ENCODE assay signal across 25 mouse cellular contexts in the genomic region with DNA sequence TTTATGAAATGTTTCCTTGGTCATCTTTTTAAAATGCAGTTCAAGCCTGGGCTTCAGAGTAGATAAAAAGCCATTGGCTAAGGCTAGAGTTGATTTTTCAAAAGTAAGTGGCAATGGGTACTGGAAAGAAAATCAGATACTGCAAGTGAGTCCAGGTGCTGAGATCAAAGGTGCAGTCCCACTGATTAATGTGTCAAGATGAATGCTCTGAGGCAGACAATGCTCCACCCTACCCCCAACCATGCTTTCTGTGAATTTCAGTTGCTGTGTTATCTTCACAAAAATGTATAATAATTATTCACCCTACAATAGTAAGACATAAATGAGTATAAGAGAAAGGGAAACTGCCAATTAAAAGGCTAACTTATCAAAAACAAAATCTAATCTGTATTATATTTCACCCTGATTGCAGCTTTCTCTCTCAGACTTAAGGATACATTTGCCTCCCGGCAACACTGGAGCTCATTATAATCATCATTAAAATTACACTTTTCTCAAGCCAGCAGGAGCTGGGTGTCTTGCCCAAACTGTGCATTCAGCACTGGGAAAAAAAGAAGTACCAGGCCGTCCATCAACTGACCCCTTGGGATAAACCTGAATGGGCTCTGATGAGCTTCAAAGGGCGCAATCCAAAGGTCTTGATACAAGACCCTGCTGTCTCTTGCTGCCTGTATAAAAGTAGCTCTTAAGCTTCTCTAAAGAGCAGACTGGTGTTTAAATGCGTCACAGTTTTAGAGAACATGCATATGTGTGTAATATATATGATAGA.
DNase-seq lines count a peak whose midpoint lies in the region; ATAC-seq and TF ChIP-seq lines count a peak whose summit lies in the region.
"Had no signal": no experiment of that assay in that cellular context is flagged by ENCODE, and none has a peak within 500 bp of the region (broad histone marks: within the 10 kb centered on the region; RNA-seq: fewer than 3 reads in every experiment).

No protein-coding gene starts in this region.

- 0 out of 2 replicates have a peak, but pooled peaks have one; percentile 40 for ATAC-seq in hindbrain, embryonic 14.5 days (ENCODE audit: low FRiP score)
- ATAC-seq in hindbrain, embryonic 13.5 days (ENCODE audit: low FRiP score): no peak
- ATAC-seq in forebrain, embryonic 13.5 days: peak; percentile 78
- ATAC-seq in midbrain, embryonic 15.5 days (replicated peaks): peak; percentile 72
- ATAC-seq: CD4-positive, CD25-positive, alpha-beta regulatory T cell, adult 4 months; intestine, postnatal 0 days had no signal

- H3K4me3 ChIP-seq in hindbrain, embryonic 14.5 days (replicated peaks; ENCODE audit: low read length): no peak overlapping the region
- H3K4me3 ChIP-seq in hindbrain, embryonic 13.5 days: no peak overlapping the region
- H3K4me3 ChIP-seq in forebrain, embryonic 13.5 days: no peak overlapping the region
- no peak overlapping the region for H3K4me3 ChIP-seq in midbrain, embryonic 15.5 days
- H3K4me3 ChIP-seq: erythroblast, embryonic 14.5 days; heart, embryonic 10.5 days; heart, embryonic 15.5 days; limb, embryonic 13.5 days; lung, embryonic 15.5 days; neural tube, embryonic 13.5 days had no signal

- TF ChIP-seq POLR2A in brain, embryonic 14.5 days (IDR thresholded peaks at IDR 0.05; ENCODE audit: borderline replicate concordance, extremely low read depth, insufficient read depth, insufficient read length, poor library complexity, severe bottlenecking): no peak

- intact Hi-C loops in heart, postnatal 36 days (cut with DNase I): no loop called here

- no peaks in the 10 kb centered on the region for H3K36me3 ChIP-seq in hindbrain, embryonic 14.5 days (replicated peaks; ENCODE audit: control insufficient read depth, insufficient read depth)
- H3K36me3 ChIP-seq in hindbrain, embryonic 13.5 days: no peaks in the 10 kb centered on the region
- H3K36me3 ChIP-seq in forebrain, embryonic 13.5 days (ENCODE audit: poor library complexity, severe bottlenecking): no peaks in the 10 kb centered on the region
- no peaks in the 10 kb centered on the region for H3K36me3 ChIP-seq in midbrain, embryonic 15.5 days (replicated peaks)
- H3K36me3 ChIP-seq: heart, embryonic 10.5 days; heart, embryonic 15.5 days; limb, embryonic 13.5 days; lung, embryonic 15.5 days; neural tube, embryonic 13.5 days had no signal

- 0 out of 2 replicates have a peak, but pooled peaks cover 6% of the 10 kb centered on the region for H3K4me1 ChIP-seq in hindbrain, embryonic 14.5 days (replicated peaks; ENCODE audit: control insufficient read depth, insufficient read depth, low read length)
- H3K4me1 ChIP-seq in hindbrain, embryonic 13.5 days (replicated peaks): no peaks in the 10 kb centered on the region
- peaks cover 8% of the 10 kb centered on the region for H3K4me1 ChIP-seq in forebrain, embryonic 13.5 days
- H3K4me1 ChIP-seq in midbrain, embryonic 15.5 days: peaks cover 3% of the 10 kb centered on the region; the same call in 1 of the 2 replicates
- H3K4me1 ChIP-seq: heart, embryonic 10.5 days; heart, embryonic 15.5 days; limb, embryonic 13.5 days; lung, embryonic 15.5 days; neural tube, embryonic 13.5 days had no signal

- TF ChIP-seq CTCF in brain, embryonic 14.5 days (IDR thresholded peaks at IDR 0.05; ENCODE audit: borderline replicate concordance, extremely low read depth, insufficient read depth, insufficient read length): no peak

- WGBS in hindbrain, embryonic 14.5 days: 35% methylated on average over 4 of the region's 4 CpGs
- WGBS in hindbrain, embryonic 13.5 days: 41% methylated on average over 4 of the region's 4 CpGs
- WGBS in forebrain, embryonic 13.5 days: 27% methylated on average over 4 of the region's 4 CpGs
- WGBS in midbrain, embryonic 15.5 days: 37% methylated on average over 4 of the region's 4 CpGs

- H3K9ac ChIP-seq in hindbrain, embryonic 14.5 days: no peak overlapping the region
- no peak overlapping the region for H3K9ac ChIP-seq in hindbrain, embryonic 13.5 days
- no peak overlapping the region for H3K9ac ChIP-seq in forebrain, embryonic 13.5 days
- no peak overlapping the region for H3K9ac ChIP-seq in midbrain, embryonic 15.5 days
- H3K9ac ChIP-seq: heart, embryonic 15.5 days; limb, embryonic 13.5 days; lung, embryonic 15.5 days; neural tube, embryonic 13.5 days had no signal

- no peak for DNase-seq in hindbrain, embryonic 14.5 days (ENCODE audit: low spot score)
- DNase-seq in brain, embryonic 14.5 days (ENCODE audit: low read depth): peak; percentile 77
- no peak for DNase-seq in testis, postnatal 10 days (ENCODE audit: low spot score)
- no peak for DNase-seq in heart, postnatal 36 days
- DNase-seq: adrenal gland, postnatal 36 days; cerebellum, adult 2 months; cerebellum, postnatal 14 days; gastrocnemius, postnatal 25 days; heart, adult 11 months; heart, postnatal 4 days; kidney, adult 9 months; kidney, postnatal 10 days; thymus, postnatal 4 days had no signal

- H3K27ac ChIP-seq in hindbrain, embryonic 14.5 days: no peak overlapping the region; the same call in 1 of the 2 replicates
- H3K27ac ChIP-seq in hindbrain, embryonic 13.5 days: no peak overlapping the region
- no peak overlapping the region for H3K27ac ChIP-seq in forebrain, embryonic 13.5 days
- H3K27ac ChIP-seq in midbrain, embryonic 15.5 days: no peak overlapping the region
- H3K27ac ChIP-seq: heart, embryonic 10.5 days; heart, embryonic 15.5 days; limb, embryonic 13.5 days; lung, embryonic 15.5 days; neural tube, embryonic 13.5 days had no signal

- H3K9me3 ChIP-seq in hindbrain, embryonic 14.5 days (ENCODE audit: control insufficient read depth, low read length): no peaks in the 10 kb centered on the region
- no peaks in the 10 kb centered on the region for H3K9me3 ChIP-seq in hindbrain, embryonic 13.5 days
- H3K9me3 ChIP-seq in forebrain, embryonic 13.5 days (replicated peaks): no peaks in the 10 kb centered on the region
- H3K9me3 ChIP-seq in midbrain, embryonic 15.5 days: no peaks in the 10 kb centered on the region
- H3K9me3 ChIP-seq: heart, embryonic 10.5 days; heart, embryonic 15.5 days; limb, embryonic 13.5 days; lung, embryonic 15.5 days; neural tube, embryonic 13.5 days had no signal

- H3K4me2 ChIP-seq in hindbrain, embryonic 14.5 days (replicated peaks): no peak overlapping the region
- H3K4me2 ChIP-seq in hindbrain, embryonic 13.5 days: no peak overlapping the region
- no peak overlapping the region for H3K4me2 ChIP-seq in forebrain, embryonic 13.5 days
- H3K4me2 ChIP-seq in midbrain, embryonic 15.5 days: no peak overlapping the region
- H3K4me2 ChIP-seq: heart, embryonic 15.5 days; limb, embryonic 13.5 days; liver, embryonic 11.5 days; lung, embryonic 15.5 days; neural tube, embryonic 13.5 days had no signal

- no peaks in the 10 kb centered on the region for H3K27me3 ChIP-seq in hindbrain, embryonic 14.5 days (ENCODE audit: control insufficient read depth, insufficient read depth, low read length)
- H3K27me3 ChIP-seq in hindbrain, embryonic 13.5 days: no peaks in the 10 kb centered on the region
- H3K27me3 ChIP-seq in forebrain, embryonic 13.5 days: no peaks in the 10 kb centered on the region
- no peaks in the 10 kb centered on the region for H3K27me3 ChIP-seq in midbrain, embryonic 15.5 days (replicated peaks)
- H3K27me3 ChIP-seq: heart, embryonic 15.5 days; limb, embryonic 13.5 days; lung, embryonic 15.5 days; neural tube, embryonic 13.5 days had no signal
